ENCODE assay signal across 11 mouse cellular contexts in genomic region chr13:60743381-60744077, GRCm38 (mm10). TPM values are rescaled to one million over a fixed set of nuclear protein-coding genes. Genes with fewer than 3 reads are reported as not detected.
DNase-seq lines count a peak whose midpoint lies in the region; ATAC-seq lines count a peak whose summit lies in the region.
"Had no signal": no experiment of that assay in that cellular context is flagged by ENCODE, and none has a peak within 500 bp of the region (broad histone marks: within the 10 kb centered on the region; RNA-seq: fewer than 3 reads in every experiment).

No protein-coding gene starts in this region.

- no peak for DNase-seq in gastrocnemius, adult 8-10 months (ENCODE audit: low spot score in 2 of 2)
- DNase-seq in kidney, postnatal 36 days, result no peak

- peak overlapping the region; percentile 9; the same call in 1 of the 2 replicates for H3K9ac ChIP-seq in hindbrain, embryonic 13.5 days
- no peak overlapping the region for H3K9ac ChIP-seq in neural tube, embryonic 13.5 days
- no peak overlapping the region for H3K9ac ChIP-seq in intestine, embryonic 15.5 days

- H3K4me1 ChIP-seq in megakaryocyte, embryonic 14.5 days, result peaks cover 94% of the 10 kb centered on the region
- peaks cover 11% of the 10 kb centered on the region for H3K4me1 ChIP-seq in hindbrain, embryonic 13.5 days (replicated peaks)
- peaks cover 10% of the 10 kb centered on the region for H3K4me1 ChIP-seq in neural tube, embryonic 13.5 days (replicated peaks)
- no peaks in the 10 kb centered on the region for H3K4me1 ChIP-seq in intestine, embryonic 15.5 days (replicated peaks)

- WGBS in hindbrain, embryonic 13.5 days, result 72% methylated on average over 13 of the region's 13 CpGs
- WGBS in neural tube, embryonic 13.5 days, result 75% methylated on average over 13 of the region's 13 CpGs
- 74% methylated on average over 13 of the region's 13 CpGs for WGBS in intestine, embryonic 15.5 days

- no peak for ATAC-seq in megakaryocyte, adult 5-6 weeks (ENCODE audit: poor library complexity, severe bottlenecking)
- ATAC-seq in erythroblast, adult 5-6 weeks (replicated peaks; ENCODE audit: low FRiP score, poor library complexity, severe bottlenecking), result peak; percentile 64
- ATAC-seq in hindbrain, embryonic 13.5 days (ENCODE audit: low FRiP score), result peak; percentile 37
- peak; percentile 33 for ATAC-seq in neural tube, embryonic 13.5 days (ENCODE audit: low read depth)
- no peak for ATAC-seq in intestine, embryonic 15.5 days

- H3K4me3 ChIP-seq in megakaryocyte, embryonic 14.5 days (replicated peaks), result peak overlapping the region; percentile 87
- H3K4me3 ChIP-seq in hindbrain, embryonic 13.5 days, result no peak overlapping the region
- H3K4me3 ChIP-seq in neural tube, embryonic 13.5 days, result no peak overlapping the region
- no peak overlapping the region for H3K4me3 ChIP-seq in intestine, embryonic 15.5 days (replicated peaks)

- H3K9me3 ChIP-seq in megakaryocyte, embryonic 14.5 days, result no peaks in the 10 kb centered on the region
- H3K9me3 ChIP-seq in hindbrain, embryonic 13.5 days, result no peaks in the 10 kb centered on the region
- no peaks in the 10 kb centered on the region for H3K9me3 ChIP-seq in neural tube, embryonic 13.5 days
- H3K9me3 ChIP-seq in intestine, embryonic 15.5 days, result no peaks in the 10 kb centered on the region

- H3K4me2 ChIP-seq in hindbrain, embryonic 13.5 days, result no peak overlapping the region
- H3K4me2 ChIP-seq in neural tube, embryonic 13.5 days, result no peak overlapping the region
- no peak overlapping the region for H3K4me2 ChIP-seq in intestine, embryonic 15.5 days (replicated peaks)

- peaks cover 82% of the 10 kb centered on the region for H3K36me3 ChIP-seq in megakaryocyte, embryonic 14.5 days (replicated peaks; ENCODE audit: low read length)
- peaks cover 64% of the 10 kb centered on the region for H3K36me3 ChIP-seq in hindbrain, embryonic 13.5 days
- H3K36me3 ChIP-seq in neural tube, embryonic 13.5 days, result peaks cover 44% of the 10 kb centered on the region
- peaks cover 3% of the 10 kb centered on the region; the same call in 1 of the 2 replicates for H3K36me3 ChIP-seq in intestine, embryonic 15.5 days

- no peaks in the 10 kb centered on the region for H3K27me3 ChIP-seq in megakaryocyte, embryonic 14.5 days (replicated peaks)
- no peaks in the 10 kb centered on the region for H3K27me3 ChIP-seq in hindbrain, embryonic 13.5 days
- H3K27me3 ChIP-seq in neural tube, embryonic 13.5 days, result no peaks in the 10 kb centered on the region
- H3K27me3 ChIP-seq in intestine, embryonic 15.5 days (replicated peaks), result no peaks in the 10 kb centered on the region

- no peak overlapping the region for H3K27ac ChIP-seq in hindbrain, embryonic 13.5 days
- no peak overlapping the region for H3K27ac ChIP-seq in neural tube, embryonic 13.5 days (replicated peaks)
- no peak overlapping the region for H3K27ac ChIP-seq in intestine, embryonic 15.5 days

RNA-seq across cellular contexts. Expression of gene BC051665, which starts 42.6 kb away (rescaled TPM):
- not detected in 2 replicates for polyA plus RNA-seq in megakaryocyte, embryonic 14.5 days (2012; ENCODE audit: insufficient read depth, low replicate concordance)
- total RNA-seq in megakaryocyte, adult 5-6 weeks (2015), result not detected in 2 replicates
- total RNA-seq in megakaryocyte, adult 5-6 weeks (2017), result not detected in 2 replicates
- total RNA-seq in erythroblast, adult 5-6 weeks (2015; ENCODE audit: low replicate concordance), result not detected in 2 replicates
- total RNA-seq in erythroblast, adult 5-6 weeks (2017; ENCODE audit: low replicate concordance), result not detected in 2 replicates
- not detected in 2 replicates for polyA plus RNA-seq in hindbrain, embryonic 13.5 days (2015; fragmentation: Nextera tagmentation; extraction: Ambion mirVana)
- not detected in 2 replicates for polyA plus RNA-seq in neural tube, embryonic 13.5 days (2015; fragmentation: Nextera tagmentation; extraction: Ambion mirVana)
- polyA plus RNA-seq in intestine, embryonic 15.5 days (2015; fragmentation: Nextera tagmentation; extraction: Ambion mirVana), result not detected in 2 replicates
- total RNA-seq in gastrocnemius, adult 8-10 months (2022), result not detected
- total RNA-seq: layer of hippocampus, adult 18-20 months had no signal
- polyA plus RNA-seq: embryonic facial prominence, embryonic 14.5 days; testis, adult 2 months had no signal

RNA-seq across cellular contexts. Expression of gene Ctsll3, which starts 59.1 kb away (rescaled TPM):
- polyA plus RNA-seq in megakaryocyte, embryonic 14.5 days (2012; ENCODE audit: insufficient read depth, low replicate concordance), result not detected in 2 replicates
- total RNA-seq in megakaryocyte, adult 5-6 weeks (2015), result not detected in 2 replicates
- not detected in 2 replicates for total RNA-seq in megakaryocyte, adult 5-6 weeks (2017)
- not detected in 2 replicates for total RNA-seq in erythroblast, adult 5-6 weeks (2015; ENCODE audit: low replicate concordance)
- total RNA-seq in erythroblast, adult 5-6 weeks (2017; ENCODE audit: low replicate concordance), result not detected in 2 replicates
- not detected in 2 replicates for polyA plus RNA-seq in hindbrain, embryonic 13.5 days (2015; fragmentation: Nextera tagmentation; extraction: Ambion mirVana)
- not detected in 2 replicates for polyA plus RNA-seq in neural tube, embryonic 13.5 days (2015; fragmentation: Nextera tagmentation; extraction: Ambion mirVana)
- not detected in 2 replicates for polyA plus RNA-seq in intestine, embryonic 15.5 days (2015; fragmentation: Nextera tagmentation; extraction: Ambion mirVana)
- total RNA-seq in gastrocnemius, adult 8-10 months (2022), result not detected
- total RNA-seq: layer of hippocampus, adult 18-20 months had no signal
- polyA plus RNA-seq: testis, adult 2 months had no signal

Comparison
In these comparisons a context has a peak if more than half of its experiments do, and no peak if none do; other contexts are left out.
1. ATAC-seq: peak in erythroblast, adult 5-6 weeks (single experiment), hindbrain, embryonic 13.5 days (single experiment) and neural tube, embryonic 13.5 days (single experiment); none in megakaryocyte, adult 5-6 weeks (single experiment) and intestine, embryonic 15.5 days (single experiment).